Mouse (Mus musculus): Measurements from ENCODE around the gene Dhrs7c.

The Dhrs7c gene

DNA sequence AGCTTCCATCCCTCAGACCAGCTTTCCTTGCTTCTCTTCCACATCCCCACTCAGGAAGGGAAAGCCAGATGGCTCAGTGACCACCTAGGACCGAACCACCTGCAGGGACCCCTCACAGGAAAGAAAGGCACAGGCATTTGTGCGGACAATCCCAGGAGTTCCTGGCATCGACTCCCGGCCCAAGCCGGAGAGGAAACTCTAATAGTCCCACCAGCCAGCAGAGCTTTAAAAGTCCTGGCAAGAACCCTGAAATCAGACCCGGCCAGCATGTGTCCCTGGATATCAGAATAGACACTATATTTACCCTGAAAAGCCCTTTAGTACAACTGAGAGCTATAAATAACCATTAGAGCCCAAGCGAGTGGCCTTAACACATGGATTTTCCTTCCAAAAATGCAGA lies at the start of gene Dhrs7c:
Gene Dhrs7c, plus strand, starts transcription at position 257 of the 400 bp plus-strand sequence.
- DNase-seq (ENCODE audit: low read depth, low spot score): no peak

DNA sequence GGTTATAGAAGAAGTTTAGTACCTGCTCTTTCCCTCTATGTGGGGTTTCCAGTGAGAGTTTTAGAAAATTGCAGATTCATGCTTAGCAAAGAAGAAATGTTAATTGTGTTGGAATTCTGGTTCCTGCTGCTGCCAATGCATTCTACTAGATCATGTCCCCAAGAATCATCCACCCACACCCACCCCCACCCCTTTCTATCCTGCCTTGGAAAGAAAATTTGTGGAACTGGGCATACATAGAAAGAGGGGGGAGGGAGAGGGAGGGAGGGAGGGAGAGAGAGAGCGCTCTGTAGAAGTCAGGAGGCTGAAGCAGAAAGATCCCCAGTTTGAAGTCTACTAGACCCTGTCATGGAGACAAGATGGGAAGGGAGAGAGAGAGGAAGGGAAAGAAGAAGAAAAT lies 41.7 kb upstream of the Dhrs7c start:
- no peak for DNase-seq (ENCODE audit: low read depth, low spot score)

GRCm38 (mm10) chr11:67757373-67758167 lies 40.4 kb upstream of the Dhrs7c start:
- DNase-seq (ENCODE audit: low read depth, low spot score): no peak

GRCm38 (mm10) chr11:67771053-67771452 lies 26.9 kb upstream of the Dhrs7c start, which contains the start of gene Glp2r:
Glp2r (minus strand) TSS chr11:67771153.
- no peak for DNase-seq (ENCODE audit: low read depth, low spot score)

DNA sequence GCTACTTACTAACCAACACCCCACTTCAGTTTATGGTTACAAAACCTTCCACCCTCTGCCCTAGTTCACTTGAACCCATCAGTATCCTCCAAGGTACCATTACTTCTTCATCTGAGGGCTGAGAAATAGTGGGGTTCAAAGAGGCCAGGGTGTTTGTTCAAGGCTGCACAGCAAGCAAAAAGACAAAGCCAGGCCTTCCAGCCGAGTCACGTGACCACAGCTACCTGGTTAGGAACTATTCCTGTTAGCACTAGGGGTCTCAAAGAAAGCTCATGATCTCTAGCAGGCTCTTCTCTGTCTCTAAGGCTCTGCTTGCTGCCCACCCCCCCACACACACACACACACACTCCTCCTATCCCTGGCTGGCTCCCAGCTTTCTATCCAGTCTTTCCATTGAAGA lies 26.3 kb upstream of the Dhrs7c start:
- DNase-seq (ENCODE audit: low read depth, low spot score): no peak

DNA sequence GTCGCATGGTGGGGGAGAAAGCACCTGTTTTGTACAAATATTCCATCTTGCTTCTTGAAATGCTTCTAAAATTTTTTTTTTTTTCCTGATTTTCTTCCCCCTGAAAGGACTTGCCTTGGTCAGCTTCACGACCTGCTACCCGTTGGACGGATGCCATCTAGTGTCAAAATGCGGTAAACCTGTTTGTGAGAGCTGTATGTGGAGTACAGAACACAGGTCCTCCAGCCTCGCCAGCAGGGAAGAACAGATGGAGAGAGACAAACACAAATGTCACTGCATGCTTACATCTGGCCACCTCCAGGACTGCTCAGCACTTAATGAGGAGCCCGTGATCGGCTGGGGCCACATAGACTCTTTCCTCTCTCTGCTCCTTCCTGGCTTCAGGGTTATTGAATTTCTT lies 25.4 kb upstream of the Dhrs7c start:
- peak; percentile 55 for DNase-seq (ENCODE audit: low read depth, low spot score)

DNA sequence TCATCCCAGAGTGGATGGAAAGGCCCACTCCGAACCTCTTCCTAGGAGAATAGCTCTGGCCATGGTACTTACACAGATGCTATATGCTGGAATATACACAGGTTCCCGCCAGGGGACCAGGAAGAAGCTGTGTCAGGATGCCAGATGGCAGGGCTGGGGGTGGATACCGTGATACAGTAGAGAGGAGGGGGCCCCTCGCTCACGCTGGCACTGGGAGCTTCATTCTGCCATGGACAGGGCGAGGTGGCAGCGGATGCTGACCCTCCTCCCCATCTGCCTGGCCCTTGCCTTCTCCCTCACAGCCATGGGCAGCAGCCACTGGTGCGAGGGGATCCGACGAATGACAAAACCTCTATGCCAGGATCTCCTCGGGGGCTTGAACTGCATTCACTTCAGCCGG lies 23.6 kb upstream of the Dhrs7c start, which contains the start of gene Gsg1l2:
Gene Gsg1l2, plus strand, starts transcription at position 230 of the 400 bp plus-strand sequence.
- no peak for DNase-seq (ENCODE audit: low read depth, low spot score)

DNA sequence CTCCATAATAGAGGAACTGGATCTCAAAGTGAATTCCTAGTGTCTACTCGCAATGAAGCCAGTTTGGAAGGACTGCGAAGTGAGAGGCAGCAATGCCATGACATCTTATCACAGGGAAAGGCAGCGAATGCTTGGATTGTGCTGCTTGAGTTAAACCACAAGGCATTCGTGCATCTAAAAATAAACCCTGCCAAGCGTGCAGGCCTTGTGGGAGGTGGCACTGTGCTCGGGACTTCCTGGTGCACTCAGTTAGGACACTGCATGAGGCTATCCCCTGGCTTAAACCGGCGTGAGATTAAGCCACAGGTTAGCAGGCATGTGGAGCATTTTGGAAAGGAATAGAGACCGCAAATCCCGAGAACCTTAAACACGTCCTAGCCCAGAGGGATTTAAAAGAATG lies 7.8 kb upstream of the Dhrs7c start:
- DNase-seq (ENCODE audit: low read depth, low spot score): no peak

GRCm38 (mm10) chr11:67800130-67800723 lies 2.2 kb downstream of the Dhrs7c start:
- no peak for DNase-seq (ENCODE audit: low read depth, low spot score)

DNA sequence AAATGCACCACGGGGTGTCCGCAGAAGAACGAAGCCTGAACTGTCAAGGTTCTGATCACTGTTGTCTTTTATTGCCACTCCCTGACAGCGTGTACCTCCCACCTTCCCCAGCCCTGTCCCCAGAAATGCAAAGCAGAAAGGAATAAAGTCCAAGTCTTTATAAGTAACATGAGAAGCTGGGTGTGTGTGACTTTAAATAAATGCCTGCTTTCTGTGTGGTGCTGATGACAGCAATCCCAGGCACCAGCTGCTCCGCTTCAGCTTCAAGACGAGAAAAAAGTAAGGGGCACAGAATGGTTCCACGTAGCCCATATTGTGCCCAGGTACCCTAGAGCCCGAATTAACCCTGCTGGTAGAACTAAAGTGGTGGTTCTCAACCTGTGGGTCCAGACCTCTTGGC lies 3.2 kb downstream of the Dhrs7c start:
- DNase-seq (ENCODE audit: low read depth, low spot score): no peak

DNA sequence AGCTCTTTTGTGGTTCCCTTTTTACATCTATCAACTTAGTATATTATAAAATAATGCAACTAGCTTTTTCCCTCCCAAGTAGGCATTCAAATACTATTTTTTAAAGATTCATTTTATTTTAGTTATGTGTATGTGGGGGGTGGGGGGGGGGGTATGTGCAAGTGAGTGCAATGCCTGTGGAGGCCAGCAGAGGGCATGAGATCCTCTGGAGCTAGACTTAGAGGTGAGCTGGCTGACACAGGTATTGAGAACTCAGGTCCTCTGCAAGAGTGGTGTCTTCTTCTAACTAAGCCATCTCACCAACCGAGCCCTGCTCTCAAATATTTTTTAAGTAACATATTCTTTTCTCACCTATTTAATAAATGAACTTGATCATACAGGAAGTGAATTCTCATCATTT lies 7.6 kb downstream of the Dhrs7c start:
- no peak for DNase-seq (ENCODE audit: low read depth, low spot score)

DNA sequence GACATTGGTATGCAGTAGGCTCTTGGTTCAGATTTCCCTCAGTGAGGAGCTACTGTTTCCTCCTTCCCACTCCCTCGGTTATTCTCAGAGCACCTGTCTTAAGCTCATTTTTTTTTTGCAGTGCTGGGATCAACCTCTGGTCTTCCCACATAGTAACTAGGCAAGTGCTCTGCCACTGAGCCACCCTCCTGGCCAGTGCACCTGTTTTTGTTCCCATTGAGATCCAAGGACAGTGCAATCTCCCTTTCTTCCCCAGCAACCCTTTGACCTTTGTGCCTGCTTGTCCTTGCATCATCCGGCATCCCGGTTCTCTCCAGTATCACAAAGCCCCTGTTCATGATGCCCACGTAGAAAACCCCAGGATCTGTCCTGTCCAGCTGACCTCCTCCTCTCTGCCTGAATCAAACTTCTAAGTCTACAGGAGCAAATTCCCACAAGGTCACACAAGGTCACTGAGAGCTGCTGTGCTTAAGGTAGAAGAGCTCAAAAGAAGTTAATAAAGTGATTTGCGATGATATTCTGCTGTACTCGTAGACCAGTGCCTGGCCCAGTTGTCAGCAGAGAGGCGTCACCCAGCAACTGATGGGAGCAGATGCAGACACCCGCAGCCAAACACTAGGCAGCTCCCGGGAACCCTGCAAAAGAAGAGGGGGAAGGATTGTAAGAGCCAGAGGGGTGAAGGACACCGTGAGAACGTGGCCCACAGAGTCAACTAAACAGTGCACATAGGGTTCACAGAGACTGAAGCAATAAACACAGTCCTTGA lies 9.0 kb downstream of the Dhrs7c start:
- no peak for DNase-seq (ENCODE audit: low read depth, low spot score)

DNA sequence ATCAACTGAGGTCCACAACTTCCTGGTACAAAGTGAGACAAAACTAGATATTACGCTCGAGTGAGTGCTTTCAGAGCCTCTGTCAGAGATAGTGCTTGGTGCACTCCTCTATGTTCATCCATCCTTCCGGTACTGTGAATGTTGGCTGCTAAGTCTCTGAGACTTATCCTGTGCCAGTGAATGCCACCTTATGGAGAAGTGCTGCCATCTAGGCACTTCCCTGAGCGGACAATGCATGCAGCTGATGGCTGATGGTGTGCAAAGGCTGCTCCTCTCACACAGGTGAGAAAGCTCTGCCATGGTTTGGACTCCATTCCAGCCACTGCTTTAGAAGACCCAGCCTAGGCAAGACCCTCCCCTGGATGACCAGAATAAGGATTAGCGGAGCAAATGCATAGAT lies 10.1 kb downstream of the Dhrs7c start:
- no peak for DNase-seq (ENCODE audit: low read depth, low spot score)

DNA sequence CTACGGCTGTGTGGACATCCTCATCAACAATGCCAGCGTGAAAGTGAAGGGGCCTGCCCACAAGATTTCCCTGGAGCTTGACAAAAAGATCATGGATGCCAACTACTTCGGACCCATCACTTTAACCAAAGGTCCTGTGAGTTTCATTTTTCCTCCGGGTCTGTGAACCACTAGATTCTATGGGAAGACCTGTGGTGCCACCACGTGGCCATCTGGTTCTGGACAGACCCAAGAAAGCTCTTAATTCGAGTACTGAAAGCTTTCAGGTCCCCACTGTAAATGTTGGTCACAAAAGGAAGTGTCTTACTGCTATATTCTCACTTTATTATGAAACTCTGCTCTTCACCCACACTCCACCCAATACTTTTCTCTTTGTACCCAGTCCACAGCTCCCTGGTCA lies 13.5 kb downstream of the Dhrs7c start:
- no peak for DNase-seq (ENCODE audit: low read depth, low spot score)

- peak; percentile 36 for DNase-seq (ENCODE audit: low read depth, low spot score)
Measured at GRCm38 (mm10) chr11:67819604-67820003, 21.6 kb downstream of the Dhrs7c start.

- DNase-seq (ENCODE audit: low read depth, low spot score): no peak
Measured at GRCm38 (mm10) chr11:67820221-67820620, 22.2 kb downstream of the Dhrs7c start.

DNA sequence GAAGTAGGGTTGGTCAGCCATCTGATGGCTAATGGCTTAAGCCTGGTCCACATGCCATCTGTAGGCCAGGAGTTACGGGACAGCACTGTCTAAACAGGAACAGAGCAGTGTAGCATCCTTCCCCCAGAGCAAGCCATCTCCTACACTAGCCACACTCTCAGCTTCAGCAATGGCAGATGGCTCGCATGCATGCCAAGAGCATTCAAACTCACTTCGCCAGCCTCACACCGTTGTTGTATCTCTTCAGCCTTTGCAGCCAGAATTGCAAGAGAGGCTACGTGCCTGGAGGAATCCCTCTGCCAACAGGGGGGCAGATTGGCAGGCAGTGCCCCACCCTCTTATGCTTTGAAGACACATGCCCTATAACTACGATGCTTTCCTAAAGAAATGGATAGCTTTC lies 23.6 kb downstream of the Dhrs7c start:
- peak; percentile 56 for DNase-seq (ENCODE audit: low read depth, low spot score)

GRCm38 (mm10) chr11:67828360-67829059 lies 30.5 kb downstream of the Dhrs7c start:
- no peak for DNase-seq (ENCODE audit: low read depth, low spot score)

- no peak for DNase-seq (ENCODE audit: low read depth, low spot score)
Measured at GRCm38 (mm10) chr11:67829530-67829929, 31.5 kb downstream of the Dhrs7c start.

GRCm38 (mm10) chr11:67831820-67832219 lies 33.8 kb downstream of the Dhrs7c start:
- no peak for DNase-seq (ENCODE audit: low read depth, low spot score)

DNA sequence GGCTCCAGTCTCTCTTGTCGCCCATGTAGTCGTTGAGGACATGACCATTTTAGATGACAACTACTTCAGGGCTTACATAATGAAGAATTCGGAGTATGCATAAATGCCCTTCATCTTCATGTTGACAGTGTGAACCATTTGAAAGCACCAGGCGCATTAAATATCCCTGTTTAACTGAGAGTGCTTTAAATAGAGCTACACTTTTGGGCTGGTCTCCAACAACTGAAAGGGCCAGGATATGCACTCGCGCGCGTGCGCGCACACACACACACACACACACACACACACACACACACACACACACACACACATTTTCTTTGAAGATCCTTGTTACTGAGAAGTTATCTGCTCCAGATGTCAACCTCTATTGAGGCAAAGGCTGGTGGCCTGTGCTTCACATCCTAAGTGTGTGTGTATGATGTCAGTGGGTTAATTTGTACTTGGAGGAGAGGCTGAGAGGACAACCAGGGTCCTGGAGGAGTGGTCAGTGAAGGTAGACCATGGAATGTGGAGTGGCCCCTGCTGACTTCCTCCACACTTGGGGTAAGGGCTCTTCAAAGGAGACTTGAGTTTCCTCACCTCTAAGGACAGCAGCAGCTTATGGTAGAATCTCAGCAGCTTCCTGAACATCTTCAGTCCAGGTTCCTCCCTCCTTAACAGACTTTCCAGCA lies 37.6 kb downstream of the Dhrs7c start:
- no peak for DNase-seq (ENCODE audit: low read depth, low spot score)

Data from brain, embryonic 18.5 days (tissue).